Mouse (Mus musculus) lung, postnatal 10 days (tissue): Measurements from ENCODE around the gene Serpina11.
A peak's percentile ranks its signal among the peaks of the same experiment; 100 is the strongest.

Experiments used
- DNase-seq: peaks from one replicate; pipeline ENCODE4 v3.0.0; 2021

Serpina11 gene

GRCm38 (mm10) chr12:103989857-103990256 lies at the start of gene Serpina11:
TSS of gene Serpina11 (minus strand) at chr12:103989957.
- no peak for DNase-seq

- DNase-seq = no peak
These were observed 48.4 kb upstream of the Serpina11 start for GRCm38 (mm10) chr12:104038181-104038580.

GRCm38 (mm10) chr12:104033752-104034151 lies 44.0 kb upstream of the Serpina11 start:
- no peak for DNase-seq

DNA sequence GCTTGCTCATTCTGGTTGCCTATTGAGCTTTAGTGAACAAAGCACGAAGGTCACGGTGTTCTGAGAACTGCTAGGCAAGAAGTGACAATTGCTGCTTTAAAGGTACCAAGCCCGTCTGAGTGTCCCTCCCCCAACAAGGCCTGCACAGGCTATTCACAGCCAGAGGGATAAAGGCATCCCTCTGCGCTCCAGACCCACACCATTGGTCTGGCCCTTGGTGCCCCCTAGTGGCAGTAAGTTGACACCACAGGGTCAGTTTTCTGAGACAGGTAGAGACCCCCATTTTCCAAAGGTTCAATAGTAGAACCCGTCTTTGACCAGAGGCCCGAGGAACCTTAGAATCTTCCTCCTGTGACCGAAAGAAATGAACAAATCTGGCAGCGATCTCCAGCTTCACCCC lies 40.2 kb upstream of the Serpina11 start:
- DNase-seq = peak; percentile 32

DNA sequence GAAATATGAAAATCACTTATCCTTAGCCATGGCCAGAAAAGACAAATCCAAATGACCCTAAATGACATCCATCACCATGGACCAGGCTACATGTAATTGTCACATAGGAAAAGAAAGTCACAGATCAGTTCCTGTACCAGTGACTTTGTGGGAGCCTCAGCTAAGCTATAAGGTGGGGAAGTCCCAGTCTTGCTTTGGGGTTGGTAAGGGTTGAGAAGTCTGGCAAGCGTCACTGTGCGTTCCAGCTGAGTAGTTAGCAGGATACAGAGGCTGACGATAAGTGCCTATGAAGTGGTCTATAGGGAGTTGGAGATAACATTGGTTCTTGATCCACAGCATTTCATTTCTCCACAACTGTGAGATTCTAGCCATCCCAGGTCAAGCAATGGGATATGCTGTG lies 25.5 kb upstream of the Serpina11 start:
- no peak for DNase-seq

GRCm38 (mm10) chr12:104013620-104014019 lies 23.9 kb upstream of the Serpina11 start, which contains the start of gene Serpina9:
TSS of gene Serpina9 (minus strand) at chr12:104013755.
- DNase-seq = no peak

DNA sequence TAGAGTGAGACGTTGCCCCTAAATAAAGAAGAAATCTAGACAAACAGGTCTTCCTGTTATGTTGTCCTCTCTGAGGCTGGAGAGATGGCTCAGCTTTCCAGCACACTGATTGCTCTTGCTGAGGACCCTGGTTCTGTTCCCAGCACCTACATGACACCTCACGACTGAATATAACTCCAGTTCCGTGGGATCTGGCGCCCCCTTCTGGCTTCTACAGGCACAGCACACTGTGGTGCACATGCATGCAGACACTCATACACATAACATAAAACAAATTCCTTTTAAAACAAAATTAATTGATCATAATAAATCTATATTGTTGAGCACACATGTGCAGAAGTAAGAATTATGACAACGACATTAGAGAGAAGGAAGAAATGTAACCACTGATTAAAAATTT lies 14.9 kb upstream of the Serpina11 start:
- no peak for DNase-seq

DNA sequence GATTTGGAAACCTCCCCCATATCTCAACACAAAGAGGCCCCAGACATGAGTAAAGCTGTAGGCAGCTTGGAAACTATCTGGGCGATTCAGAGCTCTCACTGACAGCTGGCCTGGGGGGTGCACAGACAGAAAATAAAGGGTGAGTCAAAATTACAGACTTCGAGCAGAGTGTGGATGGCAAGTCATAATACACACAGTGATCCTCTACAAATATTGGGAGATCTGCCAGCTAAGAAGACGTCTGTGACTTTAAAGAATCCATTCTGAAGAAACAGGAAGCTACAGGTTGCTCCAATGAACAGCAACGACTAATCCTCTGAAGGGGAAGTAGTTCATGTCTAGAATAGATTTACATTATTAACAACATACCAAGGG lies 13.5 kb upstream of the Serpina11 start:
- DNase-seq = peak; percentile 24

GRCm38 (mm10) chr12:104002569-104003237 lies 12.9 kb upstream of the Serpina11 start:
- peak; percentile 75 for DNase-seq

DNA sequence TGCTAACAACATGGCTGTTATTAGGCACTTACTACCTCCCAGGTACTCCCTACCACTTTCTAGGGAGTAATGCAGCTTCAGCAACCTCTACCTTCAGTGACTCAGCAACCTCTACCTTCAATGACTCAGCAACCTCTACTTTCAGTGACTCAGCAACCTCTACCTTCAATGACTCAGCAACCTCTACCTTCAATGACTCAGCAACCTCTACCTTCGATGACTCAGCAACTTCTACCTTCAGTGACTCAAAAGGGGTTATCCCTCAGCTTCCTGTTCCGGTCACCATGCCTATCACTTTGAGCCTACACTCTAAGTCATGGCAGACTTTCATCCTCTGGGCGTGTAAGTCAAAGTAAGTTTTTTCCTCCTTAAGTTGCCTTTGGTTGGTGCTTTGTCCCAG lies 10.8 kb upstream of the Serpina11 start:
- no peak for DNase-seq

GRCm38 (mm10) chr12:103999611-104000010 lies 9.9 kb upstream of the Serpina11 start:
- no peak for DNase-seq

GRCm38 (mm10) chr12:103996513-103996912 lies 6.8 kb upstream of the Serpina11 start:
- DNase-seq = peak; percentile 20

DNA sequence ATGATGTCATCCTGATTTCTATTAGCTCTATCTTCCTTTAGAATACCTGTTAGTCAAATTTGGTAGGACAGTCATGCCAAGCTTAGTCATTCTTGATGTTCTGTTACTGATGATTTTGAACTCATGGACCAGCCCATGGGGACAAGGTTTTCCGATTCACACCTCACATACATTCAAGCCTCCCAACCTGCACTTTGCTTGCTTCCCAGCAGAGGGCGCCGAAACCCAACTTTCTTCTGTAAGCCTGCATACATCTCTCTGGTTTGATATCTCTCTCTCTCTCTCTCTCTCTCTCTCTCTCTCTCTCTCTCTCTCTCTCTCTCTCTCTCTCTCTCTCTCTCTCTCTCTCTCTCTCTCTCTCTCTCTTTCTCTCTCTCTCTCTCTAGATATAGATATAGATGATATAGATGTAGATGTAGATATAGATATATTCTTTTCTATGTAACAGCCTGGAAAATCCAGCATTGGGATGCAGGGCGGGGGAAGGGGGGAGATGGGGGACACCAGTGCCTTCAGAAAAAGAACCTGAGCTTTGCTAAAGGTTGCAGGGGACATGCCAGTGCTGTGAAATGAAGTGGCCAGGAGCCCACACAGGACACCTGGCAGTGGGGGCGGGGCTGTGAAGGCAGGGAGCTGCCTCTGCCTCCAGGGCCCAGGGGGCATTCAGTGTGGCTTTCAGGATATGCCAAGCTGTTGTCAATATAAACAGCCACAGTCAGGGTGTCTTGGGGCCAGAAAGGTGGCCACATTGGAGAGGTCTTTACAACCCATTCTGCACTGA lies 5.7 kb upstream of the Serpina11 start:
- peak; percentile 78 for DNase-seq

- DNase-seq = peak; percentile 15
These were observed 3.2 kb upstream of the Serpina11 start for GRCm38 (mm10) chr12:103992945-103993344.

DNA sequence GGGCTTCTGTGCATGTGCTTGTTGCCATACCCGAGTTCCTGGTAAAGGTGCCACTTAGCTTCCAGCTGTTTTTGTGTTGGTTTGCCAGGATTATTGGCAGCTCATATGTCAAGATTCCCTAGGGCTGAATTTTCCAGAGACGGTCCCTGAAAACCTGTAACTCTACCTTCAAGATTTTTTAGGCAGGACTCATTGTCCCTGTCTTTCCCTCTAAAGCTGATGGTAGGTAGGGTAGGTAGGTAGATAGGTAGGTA lies 316 bp downstream of the Serpina11 start:
- DNase-seq = no peak

- DNase-seq = no peak
These were observed 823 bp downstream of the Serpina11 start for GRCm38 (mm10) chr12:103988754-103989513.

DNA sequence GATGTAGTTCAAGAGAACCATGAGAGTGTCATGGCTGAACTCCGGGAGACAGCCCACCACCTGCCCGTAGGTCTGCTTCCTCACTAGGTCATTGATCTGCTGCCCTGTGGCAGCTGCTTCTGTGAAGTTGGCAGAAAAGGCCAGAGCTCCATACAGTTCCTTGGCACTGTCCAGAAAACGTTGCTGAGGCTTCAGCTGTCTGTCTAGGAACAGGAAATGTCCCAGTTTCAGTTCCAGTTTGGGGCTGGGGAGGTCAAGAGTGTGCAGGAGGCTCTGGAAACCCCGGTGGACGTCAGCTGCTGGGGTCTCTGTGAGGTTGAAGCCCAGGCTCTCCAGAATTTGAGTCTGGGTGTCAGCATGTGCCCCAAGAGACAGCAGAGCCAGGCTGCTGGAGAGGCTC lies 3.9 kb downstream of the Serpina11 start:
- DNase-seq = no peak

GRCm38 (mm10) chr12:103984935-103985334 lies 4.8 kb downstream of the Serpina11 start:
- DNase-seq = peak; percentile 64

- no peak for DNase-seq
These were observed 8.0 kb downstream of the Serpina11 start for GRCm38 (mm10) chr12:103981646-103982360.

DNA sequence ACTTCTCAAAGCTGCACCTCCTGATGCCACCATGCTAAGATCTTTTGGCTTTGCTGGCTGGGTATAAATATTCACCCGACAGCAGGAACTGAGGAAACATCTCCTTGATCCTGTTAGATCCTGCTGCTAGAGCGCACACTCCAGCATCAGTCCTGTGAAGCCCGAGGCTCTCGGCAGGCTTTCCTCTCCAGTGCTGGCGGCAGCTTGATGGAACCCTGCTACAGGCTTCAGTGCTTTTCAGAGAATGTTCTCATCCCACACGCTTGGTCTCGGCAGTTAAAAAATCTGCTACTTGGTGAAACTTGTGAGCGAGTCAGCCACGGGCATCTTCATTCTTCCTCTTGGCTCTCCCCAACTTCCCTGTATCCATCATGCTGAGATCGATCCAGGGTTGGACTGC lies 11.5 kb downstream of the Serpina11 start:
- DNase-seq = no peak

DNA sequence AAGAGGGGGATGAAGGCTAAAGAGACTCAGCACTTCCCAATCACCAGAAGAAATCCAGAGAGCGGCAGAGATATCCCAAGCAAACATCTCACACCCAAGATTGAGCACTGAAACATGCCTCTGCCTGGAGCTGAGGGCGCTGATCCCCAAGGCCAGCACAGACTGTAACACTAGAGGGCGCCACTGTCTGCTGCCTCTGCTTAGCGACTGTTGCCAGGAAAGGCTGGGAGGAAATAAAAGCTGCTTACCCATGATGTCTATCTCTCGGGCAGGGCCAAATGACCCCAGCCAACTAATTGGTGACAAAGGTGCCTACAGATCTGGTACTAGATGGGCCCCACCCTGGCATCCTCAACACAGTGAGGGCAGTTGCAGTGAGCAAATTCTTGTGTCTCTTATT lies 11.9 kb downstream of the Serpina11 start:
- peak; percentile 36 for DNase-seq

- no peak for DNase-seq
These were observed 12.7 kb downstream of the Serpina11 start for GRCm38 (mm10) chr12:103977060-103977459.

DNA sequence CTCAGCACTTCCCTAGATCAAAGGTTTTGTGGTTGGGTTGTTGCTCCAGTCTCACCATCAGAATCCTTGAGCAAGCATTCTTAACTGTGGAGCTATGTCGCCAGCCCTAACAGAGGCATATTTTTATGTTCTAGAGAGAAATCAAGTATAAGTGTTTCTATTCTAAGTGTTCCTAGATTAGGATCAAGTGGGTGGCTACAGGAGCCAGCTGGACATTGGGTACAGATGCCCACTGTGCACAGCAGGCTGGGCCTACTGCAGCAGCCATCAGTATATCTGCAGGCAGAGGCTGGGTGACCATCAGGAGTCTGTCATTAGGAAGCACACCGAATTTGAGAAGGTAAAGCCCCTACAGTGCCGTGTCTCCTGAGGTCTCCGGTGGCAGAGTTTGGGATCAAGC lies 18.7 kb downstream of the Serpina11 start:
- DNase-seq = no peak
